Mouse (Mus musculus) liver, postnatal 0 days (tissue): ENCODE measurements around the gene Pcbd2. TPM values are rescaled to one million over a fixed set of nuclear protein-coding genes. Genes with fewer than 3 reads are reported as not detected.
A peak's percentile ranks its signal among the peaks of the same experiment; 100 is the strongest.

Experiments used
- ATAC-seq: fragments of 200-750 bp; cut with Nextera tagmentation; 2 replicates; pipeline ENCODE4 v1.8.0; 2017; ENCODE audit warnings: mild to moderate bottlenecking, moderate library complexity
- DNase-seq: peaks from one replicate; pipeline ENCODE4 v3.0.0-alpha.2; 2016
- H3K27ac ChIP-seq: fragments of 300-500 bp; sonication (generic); 2 replicates; pipeline ENCODE4 v1.5.1; 2014; ENCODE audit warnings: antibody characterized with exemption, moderate library complexity, mild to moderate bottlenecking, low read depth
- H3K27me3 ChIP-seq: fragments of 300-500 bp; sonication (generic); 2 replicates; pipeline ENCODE4 v1.6.1; 2014; ENCODE audit warnings: low read length, control low read depth, mixed read lengths; ENCODE audit not compliant: insufficient read depth
- H3K36me3 ChIP-seq: fragments of 300-500 bp; sonication (generic); replicated peaks from 2 replicates; pipeline ENCODE4 v1.6.1; 2014; ENCODE audit warnings: mild to moderate bottlenecking, control low read depth, low read length, moderate library complexity, mixed read lengths; ENCODE audit not compliant: insufficient read depth
- H3K4me1 ChIP-seq: fragments of 300-500 bp; sonication (generic); 2 replicates; pipeline ENCODE4 v1.6.1; 2014; ENCODE audit warnings: antibody characterized with exemption, mild to moderate bottlenecking, control low read depth; ENCODE audit not compliant: insufficient read depth
- H3K4me2 ChIP-seq: fragments of 300-500 bp; sonication (generic); 2 replicates; pipeline ENCODE4 v1.6.1; 2014; ENCODE audit warnings: low read depth, mild to moderate bottlenecking, low read length, moderate library complexity, mixed read lengths
- H3K4me3 ChIP-seq: fragments of 300-500 bp; sonication (generic); 2 replicates; pipeline ENCODE4 v1.5.1; 2014; ENCODE audit warnings: low read depth, low read length
- H3K9ac ChIP-seq: fragments of 300-500 bp; sonication (generic); replicated peaks from 2 replicates; pipeline ENCODE4 v1.6.1; 2014; ENCODE audit warnings: mild to moderate bottlenecking, moderate library complexity
- H3K9me3 ChIP-seq: fragments of 300-500 bp; sonication (generic); 2 replicates; pipeline ENCODE4 v1.6.1; 2016; ENCODE audit warnings: mild to moderate bottlenecking, control low read depth, low read length, mixed read lengths
- CTCF ChIP-seq: sonication (generic); IDR thresholded peaks from 2 replicates; pipeline ENCODE4 v1.5.1; 2016; ENCODE audit warnings: antibody characterized with exemption, low read depth
- EP300 ChIP-seq: IDR thresholded peaks from 2 replicates; pipeline ENCODE4 v1.6.1; 2016; ENCODE audit warnings: antibody characterized with exemption, low read depth, mild to moderate bottlenecking
- WGBS: fragments of 180-500 bp; shearing (Covaris S2); extraction: QIAGEN DNeasy Blood & Tissue Kit; methylation state at CpG from one replicate; pipeline ENCODE4 v1.1.7; 2014; ENCODE audit not compliant: insufficient replicate concordance; 5-methylcytosine and 5-hydroxymethylcytosine counted together
- polyA plus RNA-seq: library from polyadenylated mRNA; unstranded; fragments of >200 nt; fragmentation: Nextera tagmentation; extraction: Ambion mirVana; gene quantifications from 2 replicates; pipeline ENCODE4 v1.2.1, GENCODE M21; 2015

Gene Pcbd2
- polyA plus RNA-seq, 1 experiment from 2014 or later, result 49.2 TPM

DNA sequence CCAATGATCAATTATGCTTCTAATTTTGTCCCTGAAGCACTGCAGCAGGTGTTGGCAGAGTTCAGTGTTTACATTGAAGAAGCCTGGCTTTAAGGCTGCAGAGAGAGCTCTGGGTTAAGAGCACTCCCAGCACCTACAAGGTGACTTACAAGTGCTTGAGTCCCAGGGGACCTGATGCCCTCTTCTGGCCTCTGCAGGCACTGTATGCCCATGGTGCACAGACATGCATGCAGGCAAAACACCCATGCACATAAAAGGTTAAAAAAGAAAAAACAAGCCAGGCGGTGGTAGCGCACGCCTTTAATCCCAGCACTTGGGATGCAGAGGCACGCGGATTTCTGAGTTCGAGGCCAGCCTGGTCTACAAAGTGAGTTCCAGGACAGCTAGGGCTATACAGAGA, 30.5 kb downstream of the Pcbd2 start:
- TF ChIP-seq EP300 (no peak), CTCF (peak; percentile 37)
- no peaks in the 10 kb centered on the region for H3K9me3 ChIP-seq
- 79% methylated on average over 6 of the region's 6 CpGs for WGBS
- H3K27ac ChIP-seq, result no peak overlapping the region
- H3K27me3 ChIP-seq, result no peaks in the 10 kb centered on the region
- H3K36me3 ChIP-seq, result no peaks in the 10 kb centered on the region
- no peaks in the 10 kb centered on the region for H3K4me1 ChIP-seq
- no peak overlapping the region for H3K4me2 ChIP-seq
- DNase-seq (no peak), ATAC-seq (no peak)
- H3K4me3 ChIP-seq, result no peak overlapping the region
- H3K9ac ChIP-seq, result no peak overlapping the region

GRCm38 (mm10) chr13:55760576-55760975, 33.4 kb downstream of the Pcbd2 start:
- Histone ChIP-seq H3K9ac (no peak overlapping the region), H3K36me3 (no peaks in the 10 kb centered on the region), H3K27me3 (no peaks in the 10 kb centered on the region), H3K4me3 (no peak overlapping the region), H3K9me3 (no peaks in the 10 kb centered on the region), H3K4me1 (no peaks in the 10 kb centered on the region), H3K4me2 (no peak overlapping the region), H3K27ac (no peak overlapping the region)
- TF ChIP-seq CTCF, result no peak
- no peak for TF ChIP-seq EP300
- ATAC-seq, result no peak
- no peak for DNase-seq
- WGBS, result 66% methylated on average over 10 of the region's 10 CpGs

- WGBS, result 89% methylated on average over 10 of the region's 10 CpGs
- Histone ChIP-seq H3K4me1 (no peaks in the 10 kb centered on the region), H3K9ac (no peak overlapping the region), H3K36me3 (no peaks in the 10 kb centered on the region), H3K9me3 (no peaks in the 10 kb centered on the region), H3K4me3 (no peak overlapping the region), H3K27me3 (no peaks in the 10 kb centered on the region), H3K27ac (no peak overlapping the region), H3K4me2 (no peak overlapping the region)
- ATAC-seq (no peak), DNase-seq (no peak)
- TF ChIP-seq CTCF (no peak), EP300 (no peak)
These were observed 34.3 kb downstream of the Pcbd2 start for GRCm38 (mm10) chr13:55761486-55761885.

GRCm38 (mm10) chr13:55774352-55774751, 47.2 kb downstream of the Pcbd2 start:
- Histone ChIP-seq H3K27ac (no peak overlapping the region), H3K9me3 (no peaks in the 10 kb centered on the region), H3K4me1 (no peaks in the 10 kb centered on the region), H3K27me3 (no peaks in the 10 kb centered on the region), H3K4me2 (no peak overlapping the region), H3K9ac (no peak overlapping the region), H3K36me3 (0 out of 2 replicates have a peak, but pooled peaks cover 6% of the 10 kb centered on the region), H3K4me3 (no peak overlapping the region)
- no peak for TF ChIP-seq EP300
- no peak for TF ChIP-seq CTCF
- DNase-seq (no peak), ATAC-seq (no peak)
- 87% methylated on average over 7 of the region's 7 CpGs for WGBS

- Histone ChIP-seq H3K9me3 (no peaks in the 10 kb centered on the region), H3K4me2 (no peak overlapping the region), H3K4me3 (no peak overlapping the region), H3K27me3 (no peaks in the 10 kb centered on the region), H3K9ac (no peak overlapping the region), H3K36me3 (0 out of 2 replicates have a peak, but pooled peaks cover 6% of the 10 kb centered on the region), H3K4me1 (no peaks in the 10 kb centered on the region), H3K27ac (no peak overlapping the region)
- DNase-seq, result no peak
- no peak for ATAC-seq
- WGBS, result 55% methylated on average over 11 of the region's 11 CpGs
- TF ChIP-seq CTCF (no peak), EP300 (no peak)
These were observed 47.9 kb downstream of the Pcbd2 start for GRCm38 (mm10) chr13:55775056-55775455.

- no peak for DNase-seq
- H3K9me3 ChIP-seq, result no peaks in the 10 kb centered on the region
- 78% methylated on average over 3 of the region's 3 CpGs for WGBS
These were observed 57.1 kb downstream of the Pcbd2 start, which contains the start of gene Catsper3 for GRCm38 (mm10) chr13:55784268-55784667. Gene Catsper3, plus strand, starts transcription at chr13:55784568.

GRCm38 (mm10) chr13:55786120-55786519, 59.0 kb downstream of the Pcbd2 start:
- Histone ChIP-seq H3K27me3 (no peaks in the 10 kb centered on the region), H3K4me1 (no peaks in the 10 kb centered on the region), H3K4me2 (no peak overlapping the region), H3K9me3 (peaks cover 3% of the 10 kb centered on the region; the same call in 1 of the 2 replicates), H3K4me3 (no peak overlapping the region), H3K9ac (no peak overlapping the region), H3K36me3 (no peaks in the 10 kb centered on the region), H3K27ac (no peak overlapping the region)
- ATAC-seq, result no peak
- DNase-seq, result no peak
- TF ChIP-seq CTCF (no peak), EP300 (no peak)
- 60% methylated on average over 11 of the region's 11 CpGs for WGBS

More at GRCm38 (mm10) chr13:55784268-55784667, 57.1 kb downstream of the Pcbd2 start, which contains the start of gene Catsper3:
- H3K4me3 ChIP-seq, result no peak within 1 kb of the TSS
- ATAC-seq, result no peak
- no peak for TF ChIP-seq EP300
- TF ChIP-seq CTCF, result no peak
- no peak within 1 kb of the TSS for H3K4me2 ChIP-seq
- no peak within 1 kb of the TSS for H3K27ac ChIP-seq
- no peaks in the 10 kb centered on the region for H3K36me3 ChIP-seq
- no peaks in the 10 kb centered on the region for H3K27me3 ChIP-seq
- H3K4me1 ChIP-seq, result no peaks in the 10 kb centered on the region
- no peak within 1 kb of the TSS for H3K9ac ChIP-seq
